Mouse (Mus musculus) spleen, postnatal 10 days (tissue): Measurements from ENCODE around the gene Dpysl5.

ENCODE experiments used
- DNase-seq, 2 experiments: peaks; one replicate each; pipeline ENCODE4 v3.0.0; 2021 to 2022; ENCODE audit warnings: low spot score in 2 of 2

Dpysl5 gene

GRCm38 (mm10) chr5:30824124-30824988, 113.0 kb downstream of the Dpysl5 start:
- no peak for DNase-seq

- no peak for DNase-seq
Observed at GRCm38 (mm10) chr5:30825166-30825565, 113.8 kb downstream of the Dpysl5 start.

GRCm38 (mm10) chr5:30825821-30826220, 114.5 kb downstream of the Dpysl5 start:
- DNase-seq = no peak

GRCm38 (mm10) chr5:30833416-30833815, 122.1 kb downstream of the Dpysl5 start:
- no peak for DNase-seq

- DNase-seq = no peak
Observed at GRCm38 (mm10) chr5:30839731-30840130, 128.4 kb downstream of the Dpysl5 start.

- no peak for DNase-seq
Observed at GRCm38 (mm10) chr5:30841896-30842295, 130.5 kb downstream of the Dpysl5 start.
